Mouse (Mus musculus) thymus, adult 2 months (tissue): ENCODE measurements around the gene Anks1.

Experiments
- CTCF ChIP-seq: fragments of 200-500 bp; IDR thresholded peaks from 2 replicates; pipeline ENCODE4 v1.5.1; 2012; ENCODE audit warnings: mild to moderate bottlenecking, control low read depth, low read length, moderate library complexity, borderline replicate concordance; ENCODE audit not compliant: control insufficient read depth, poor library complexity, insufficient read depth; ENCODE audit errors: extremely low read depth
- POLR2A ChIP-seq: fragments of 200-500 bp; IDR thresholded peaks from 2 replicates; pipeline ENCODE4 v1.6.1; 2012; ENCODE audit warnings: mild to moderate bottlenecking, low read length, control low read depth, moderate library complexity; ENCODE audit not compliant: control insufficient read depth, poor library complexity, insufficient read depth; ENCODE audit errors: extremely low read depth

GRCm38 (mm10) chr17:27984421-27984820 is 75.3 kb downstream of the Anks1 start:
- TF ChIP-seq CTCF (no peak), POLR2A (no peak)
